Mouse (Mus musculus) cerebellum, adult (tissue): ENCODE results near the gene Arap2.

Experiments used
- ATAC-seq: cut with Nextera tagmentation; 2 replicates; pipeline ENCODE4 v1.9.2; 2017; ENCODE audit warnings: mild to moderate bottlenecking, moderate library complexity, mixed read lengths; ENCODE audit not compliant: insufficient number of reproducible peaks, low FRiP score, low TSS enrichment

Arap2 gene

DNA sequence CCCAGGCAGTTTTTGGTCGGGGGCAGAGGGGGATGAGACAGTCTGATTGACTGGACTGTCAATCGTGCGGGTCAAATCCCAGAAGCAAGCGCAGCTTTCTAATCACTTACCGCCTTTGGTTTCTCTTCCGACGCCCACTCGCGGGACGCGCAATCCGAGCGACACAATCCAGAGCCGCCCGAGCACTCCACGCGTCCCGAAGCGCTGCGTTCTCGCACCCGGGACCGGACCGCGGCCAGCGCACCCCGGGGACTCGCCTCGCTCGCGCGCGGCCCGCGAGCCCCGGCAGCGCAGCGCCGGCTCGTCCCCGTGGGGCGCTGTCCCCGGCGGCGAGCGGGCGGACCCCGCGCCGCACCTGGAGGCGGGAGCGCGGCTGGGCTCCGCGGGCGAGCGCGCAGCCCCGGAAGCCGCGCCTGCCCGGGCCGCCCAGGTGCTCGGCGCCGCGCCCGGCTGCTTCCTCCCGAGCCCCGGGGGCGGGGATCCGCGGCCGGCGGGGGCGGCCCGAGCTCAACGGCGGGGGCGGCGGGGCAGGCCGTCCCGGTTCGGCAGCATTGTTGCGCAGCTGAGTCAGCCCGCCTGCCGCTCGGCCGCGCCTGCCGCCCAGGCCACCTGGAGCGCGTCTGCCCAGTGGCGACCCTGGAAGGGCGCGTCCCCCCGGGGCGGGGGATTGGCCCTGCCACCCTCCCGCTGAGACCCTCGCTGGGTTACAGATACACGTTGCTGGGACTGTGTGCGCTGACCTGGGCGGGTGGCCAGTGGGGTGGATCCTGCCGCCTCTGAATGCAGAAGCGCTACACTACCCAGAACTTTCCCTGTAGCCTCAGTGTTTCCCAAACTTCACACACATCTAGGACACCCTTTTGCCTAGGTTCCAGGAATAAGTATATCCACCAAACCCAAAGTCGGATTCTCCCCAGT lies at the start of gene Arap2:
Arap2 (minus strand) TSS at position 376 of the 918 bp plus-strand sequence.
- peak; percentile 32; the same call in 1 of the 2 replicates for ATAC-seq

DNA sequence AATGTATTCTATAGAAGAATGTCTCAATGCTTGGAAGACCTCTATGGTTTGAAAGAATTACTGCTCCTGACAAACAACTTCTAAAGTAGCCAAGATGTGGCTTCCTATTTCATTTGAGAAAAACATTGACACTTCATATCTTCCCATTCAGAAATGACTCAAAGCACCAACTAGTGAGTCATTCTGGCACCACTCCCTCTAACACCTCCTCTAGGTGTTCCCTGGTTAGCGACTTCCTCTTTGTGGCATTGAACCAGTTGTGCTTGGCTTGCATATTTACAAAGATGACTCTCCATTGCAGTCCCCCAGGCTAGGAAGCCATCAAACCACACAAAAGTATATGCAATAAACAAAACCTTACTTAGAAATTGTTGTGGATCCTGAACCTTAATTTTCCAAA lies 49.8 kb upstream of the Arap2 start:
- ATAC-seq, result no peak

DNA sequence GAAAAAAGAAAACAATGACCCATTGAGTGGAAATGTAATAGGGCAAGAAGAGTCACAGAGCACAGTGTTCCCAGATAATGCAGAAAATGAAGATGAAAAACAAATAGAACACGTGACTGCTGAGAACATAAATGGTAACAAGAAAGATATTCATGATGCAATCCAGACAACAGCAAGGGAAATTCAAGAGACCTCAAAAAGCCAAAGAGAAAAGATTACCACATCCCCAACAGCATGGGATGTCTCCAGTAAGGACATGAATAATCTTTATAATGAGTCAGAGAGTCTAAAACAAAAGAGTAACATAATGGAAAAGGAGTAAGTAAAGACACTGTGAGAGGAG lies 48.1 kb upstream of the Arap2 start:
- ATAC-seq, result no peak

DNA sequence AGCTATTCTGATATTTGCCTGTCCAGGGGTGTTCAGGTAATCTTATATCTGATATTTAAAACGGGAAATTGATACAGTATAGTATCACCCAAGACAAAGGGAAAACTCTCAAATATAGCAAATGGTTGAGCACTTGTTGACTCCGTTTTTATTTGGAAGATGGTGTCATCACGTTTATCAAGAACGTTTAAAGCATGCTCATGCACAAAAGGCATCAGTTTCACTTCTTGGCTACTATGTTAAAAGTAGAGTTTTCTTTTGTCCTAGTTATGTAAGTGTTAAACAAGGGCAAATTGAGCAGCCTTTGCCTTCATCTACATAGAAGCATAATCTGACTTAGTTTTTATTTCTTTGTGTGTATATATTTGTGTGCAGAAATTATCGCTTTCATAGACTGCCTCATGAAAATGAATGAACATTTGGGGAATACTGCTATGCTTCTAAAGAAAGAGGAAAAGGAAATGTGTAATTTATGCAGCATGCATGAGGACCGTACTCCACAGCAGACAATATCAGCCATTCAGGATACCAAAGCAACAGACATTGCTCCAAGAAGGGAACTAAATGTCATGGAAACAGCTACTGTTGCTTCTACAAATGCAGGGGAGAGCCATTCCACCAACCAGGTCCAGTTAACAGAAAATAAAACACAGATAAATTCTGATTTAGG lies 47.6 kb upstream of the Arap2 start, which contains the start of gene Dthd1:
Dthd1 (plus strand) TSS at position 422 of the 670 bp plus-strand sequence.
- no peak for ATAC-seq

DNA sequence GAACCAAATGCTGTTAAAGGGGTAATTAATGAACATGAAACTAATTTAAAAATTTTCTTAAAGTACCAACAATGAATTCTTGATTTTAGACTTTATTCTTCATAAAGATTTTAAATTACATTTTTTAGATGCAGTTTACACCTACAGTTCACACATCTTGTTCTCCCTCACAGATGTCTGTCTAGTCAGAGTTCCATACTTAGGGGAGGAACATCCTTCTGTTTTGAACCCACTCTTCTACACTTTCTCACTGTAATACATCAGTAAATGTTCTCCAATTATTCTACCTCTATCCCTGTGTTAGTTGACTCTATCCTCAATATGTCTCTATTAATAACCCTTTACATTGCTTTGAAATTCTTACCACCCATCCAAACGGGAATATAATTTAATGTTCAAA lies 26.8 kb upstream of the Arap2 start:
- no peak for ATAC-seq

DNA sequence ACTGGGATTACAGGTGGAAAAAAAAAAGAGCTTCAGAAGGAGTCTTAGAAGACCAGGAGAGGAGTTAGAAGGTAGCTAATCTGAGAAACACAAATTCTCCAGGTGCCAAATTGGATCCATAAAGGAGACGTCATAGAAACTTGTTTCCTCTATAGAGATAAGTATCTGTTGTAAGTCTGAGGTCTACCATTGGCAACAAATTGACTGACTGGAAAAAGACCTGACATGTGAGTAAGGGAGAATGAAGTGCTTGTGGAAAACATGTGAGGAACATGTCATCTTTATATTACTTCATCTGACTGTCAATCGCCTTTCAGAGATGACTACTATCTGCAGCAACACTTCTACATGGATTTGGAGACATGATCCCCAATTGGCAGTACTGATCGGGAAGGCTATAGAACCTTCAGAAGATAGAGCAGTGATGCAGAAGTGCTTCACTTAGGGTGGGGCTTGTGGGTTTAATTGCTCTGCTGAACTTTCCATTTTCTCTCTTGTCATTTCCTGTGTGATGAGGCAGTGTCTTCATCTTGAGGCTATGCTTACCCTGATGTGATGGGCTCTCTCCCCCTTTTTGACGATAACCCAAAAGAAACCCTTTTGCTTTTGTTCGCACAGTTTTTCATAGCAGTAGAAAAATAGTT lies 25.1 kb upstream of the Arap2 start:
- ATAC-seq, result no peak

DNA sequence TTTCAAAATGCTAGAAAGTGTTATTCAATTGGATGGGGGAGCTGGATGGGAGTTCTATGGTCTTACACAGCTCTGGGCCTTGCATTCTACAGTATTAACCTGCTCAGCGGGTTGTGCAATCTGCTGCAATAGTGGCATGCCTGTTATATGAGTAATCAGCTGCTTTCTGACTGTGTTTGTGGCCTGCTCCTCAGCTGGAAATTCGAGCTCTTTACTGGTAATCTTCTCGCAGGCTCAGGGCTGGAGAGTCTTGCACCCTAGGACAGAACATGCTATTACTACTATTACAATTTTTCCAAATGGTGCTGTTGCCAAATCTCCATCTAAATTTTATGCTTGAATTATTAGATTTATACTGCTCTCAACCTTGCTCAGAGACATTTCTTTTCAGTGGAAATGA lies 20.9 kb upstream of the Arap2 start:
- no peak for ATAC-seq

DNA sequence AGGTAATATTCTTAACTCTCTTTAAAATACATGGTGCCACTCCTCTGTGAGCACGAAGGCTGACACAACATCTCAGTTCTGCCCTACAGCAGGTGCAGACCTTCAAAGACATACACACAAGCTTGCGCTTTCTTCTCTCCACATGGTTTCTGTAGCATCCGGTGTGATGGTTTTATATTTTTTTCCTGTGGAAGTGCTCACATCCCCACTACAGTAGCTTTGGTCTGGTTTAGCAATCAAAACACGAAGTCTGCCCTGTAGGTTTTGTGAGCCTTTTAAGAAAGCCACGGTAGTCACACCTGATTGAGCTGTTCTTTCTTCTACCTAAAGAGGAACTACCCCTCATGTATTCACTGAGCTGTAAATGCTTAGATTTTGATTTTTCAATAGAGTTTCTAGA lies 12.7 kb upstream of the Arap2 start:
- ATAC-seq, result no peak

DNA sequence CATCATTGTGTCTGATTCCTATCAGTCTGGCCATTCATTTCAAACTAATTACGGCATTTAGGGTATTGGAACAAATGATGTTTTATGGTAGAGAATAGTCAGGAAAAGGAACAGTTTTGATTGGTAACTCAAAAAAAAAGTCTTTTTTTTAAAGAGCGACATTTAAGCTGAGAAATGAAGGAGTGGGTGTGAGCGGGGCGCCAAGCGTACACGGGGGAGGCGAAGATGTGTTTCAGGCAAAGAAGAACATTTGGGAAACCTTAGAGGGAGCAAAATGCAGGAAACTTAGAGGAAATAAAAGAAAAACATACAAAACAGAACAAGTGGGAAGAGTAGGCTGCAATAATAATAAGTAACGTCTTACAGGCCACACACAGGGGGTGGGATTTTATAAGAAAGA lies 11.8 kb upstream of the Arap2 start:
- ATAC-seq, result no peak

DNA sequence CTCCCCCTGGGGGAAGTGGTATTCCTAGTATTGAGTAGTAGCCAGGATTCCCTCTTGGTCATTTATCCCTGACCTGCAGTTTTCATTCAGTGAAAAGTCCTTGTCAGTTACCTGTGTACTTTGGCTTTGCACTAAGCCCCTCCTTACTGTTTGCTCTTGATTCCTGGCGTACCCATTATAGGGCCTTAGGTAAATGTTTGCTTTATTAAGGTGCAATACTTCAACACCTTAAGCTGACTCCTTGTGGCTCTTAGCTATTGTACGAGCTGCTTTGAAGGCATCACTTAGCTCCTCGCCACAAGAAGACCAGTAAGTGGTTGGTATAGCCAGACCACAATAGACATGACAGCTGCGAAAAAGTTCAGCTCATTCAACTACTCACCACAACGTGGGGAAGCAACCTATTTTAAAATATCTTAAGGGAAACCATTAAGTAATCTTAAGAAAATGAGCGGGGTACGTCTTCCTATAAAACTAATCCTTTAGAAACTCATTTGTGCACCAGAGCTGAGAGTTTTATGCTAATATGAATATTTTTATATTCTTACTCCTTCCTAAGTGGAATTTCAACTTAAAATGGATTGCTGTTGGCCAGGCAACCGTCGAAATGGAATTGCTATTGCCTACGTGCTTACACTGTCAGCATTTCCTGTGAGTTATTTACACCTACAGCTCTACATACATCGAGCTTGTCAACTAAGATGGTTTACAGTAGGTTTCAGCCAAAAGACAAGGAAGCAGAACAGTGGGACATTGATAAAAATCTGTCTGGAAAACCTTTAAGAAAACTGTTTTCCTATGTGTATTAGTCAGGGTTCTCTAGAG lies 6.0 kb upstream of the Arap2 start:
- ATAC-seq, result no peak

DNA sequence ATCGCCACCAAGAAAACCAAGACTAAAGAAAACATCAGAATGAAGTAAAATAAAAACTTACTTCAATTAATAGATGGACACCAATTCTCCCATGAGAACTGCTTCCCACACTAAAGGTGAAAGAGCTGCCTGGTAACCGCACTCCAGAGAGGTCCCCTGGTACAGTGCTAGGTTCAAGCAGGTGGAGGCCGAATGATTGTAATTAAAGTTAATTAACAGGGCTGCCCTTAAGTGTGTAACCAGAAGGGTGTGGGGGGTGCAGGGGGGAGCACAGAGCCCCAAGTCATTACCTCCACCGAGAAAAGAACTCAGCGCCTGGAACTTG lies 538 bp downstream of the Arap2 start:
- ATAC-seq, result 0 out of 2 replicates have a peak, but pooled peaks have one; percentile 22

DNA sequence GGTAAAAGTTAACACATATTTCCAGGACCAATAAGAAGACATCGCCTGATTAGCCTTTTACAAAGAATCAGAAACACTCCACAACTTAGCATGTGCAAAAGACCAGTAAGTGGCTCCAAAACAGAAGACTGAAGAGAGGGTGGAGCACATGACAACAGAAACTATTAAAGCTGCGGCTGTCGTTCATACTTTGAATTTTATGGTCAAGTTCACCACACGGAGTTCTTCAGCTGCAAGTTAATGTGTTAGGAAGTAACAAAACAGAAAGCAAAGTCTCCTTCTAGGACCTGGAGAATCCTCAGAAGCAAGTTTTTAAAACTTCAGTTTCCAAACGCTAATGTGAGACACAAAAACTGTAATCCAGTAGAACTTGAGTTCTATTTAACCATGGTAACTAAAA lies 1.8 kb downstream of the Arap2 start:
- no peak for ATAC-seq

DNA sequence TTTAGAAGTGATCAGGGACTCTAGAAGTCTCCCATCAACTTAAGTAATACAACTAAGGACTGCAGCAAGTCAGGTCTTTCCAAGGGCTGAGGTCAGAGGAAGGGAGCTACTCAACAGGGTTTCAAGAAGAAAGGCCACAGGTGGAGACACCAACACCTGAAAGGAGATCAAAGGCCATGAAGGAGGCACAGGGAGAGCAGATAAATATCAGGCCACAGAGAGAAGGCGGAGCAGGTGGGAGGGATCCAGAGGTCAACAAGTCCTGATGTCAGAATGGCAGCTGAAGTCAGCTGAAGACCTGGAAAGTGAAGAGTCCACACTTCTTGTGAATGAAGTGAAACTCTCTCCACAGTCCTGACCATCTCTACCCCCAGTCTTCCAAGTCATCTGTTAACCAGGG lies 2.9 kb downstream of the Arap2 start:
- no peak for ATAC-seq

DNA sequence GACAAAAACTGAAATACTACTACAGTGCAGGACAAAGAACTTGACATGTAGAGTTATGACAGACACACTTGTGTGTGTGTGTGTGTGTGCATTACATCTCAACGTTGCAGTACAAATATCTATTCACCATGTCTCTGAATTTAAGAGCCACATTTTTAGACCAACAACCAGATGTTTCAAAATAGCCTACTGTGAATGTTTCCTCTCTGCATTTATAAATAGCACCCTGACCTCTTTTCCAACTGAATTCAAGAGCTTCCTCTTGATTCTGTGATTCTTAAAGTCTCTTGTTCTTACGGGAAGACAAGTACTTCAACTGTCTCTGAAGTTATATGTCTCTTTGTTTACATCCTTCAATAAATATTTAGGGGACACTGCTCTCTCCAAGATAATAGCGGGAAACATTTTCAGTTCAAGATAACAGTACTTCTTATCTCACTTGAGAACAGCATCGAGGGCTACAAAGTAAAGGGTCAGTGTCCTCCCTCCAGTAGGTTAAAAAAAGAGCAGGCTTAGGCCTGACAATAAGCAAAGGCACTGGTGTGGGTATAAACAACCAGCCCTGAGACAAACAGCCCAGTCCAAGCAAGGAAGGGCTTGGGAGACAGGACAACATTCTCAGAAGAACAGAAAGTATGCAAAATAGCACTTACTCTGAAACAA lies 3.5 kb downstream of the Arap2 start:
- no peak for ATAC-seq

DNA sequence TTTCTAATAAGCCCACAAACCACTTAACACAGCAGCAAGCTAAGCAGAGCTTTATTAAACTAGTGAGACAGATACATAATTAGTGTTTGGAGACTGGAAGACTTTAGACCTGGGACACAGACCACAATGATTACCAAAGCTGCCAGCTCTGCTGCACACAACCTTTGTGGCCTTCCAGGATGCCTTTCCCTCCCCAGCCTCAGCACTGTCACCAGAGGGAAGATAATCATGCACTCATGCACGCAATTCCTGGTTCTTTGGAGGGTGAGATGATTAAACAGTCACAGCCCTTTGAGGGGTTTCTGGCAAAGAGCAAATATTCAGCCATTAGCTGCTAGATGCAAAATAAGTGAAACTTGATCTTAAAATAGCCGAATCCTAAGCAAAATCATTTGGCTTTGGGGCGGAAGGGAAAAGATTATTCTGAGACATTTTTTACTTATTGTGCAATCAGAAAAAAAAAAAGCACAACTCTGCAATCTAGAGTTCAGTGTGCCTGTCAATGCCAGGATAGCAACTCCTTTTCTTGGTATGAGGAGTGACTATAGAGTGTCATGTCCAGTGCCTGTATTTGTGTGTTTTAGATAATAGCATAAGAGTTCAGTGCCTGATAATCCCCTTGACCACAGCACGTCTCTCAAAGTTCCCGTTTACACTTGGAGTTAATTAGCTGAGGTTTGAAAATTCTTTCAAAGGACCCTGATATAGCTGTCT lies 5.0 kb downstream of the Arap2 start:
- no peak for ATAC-seq

DNA sequence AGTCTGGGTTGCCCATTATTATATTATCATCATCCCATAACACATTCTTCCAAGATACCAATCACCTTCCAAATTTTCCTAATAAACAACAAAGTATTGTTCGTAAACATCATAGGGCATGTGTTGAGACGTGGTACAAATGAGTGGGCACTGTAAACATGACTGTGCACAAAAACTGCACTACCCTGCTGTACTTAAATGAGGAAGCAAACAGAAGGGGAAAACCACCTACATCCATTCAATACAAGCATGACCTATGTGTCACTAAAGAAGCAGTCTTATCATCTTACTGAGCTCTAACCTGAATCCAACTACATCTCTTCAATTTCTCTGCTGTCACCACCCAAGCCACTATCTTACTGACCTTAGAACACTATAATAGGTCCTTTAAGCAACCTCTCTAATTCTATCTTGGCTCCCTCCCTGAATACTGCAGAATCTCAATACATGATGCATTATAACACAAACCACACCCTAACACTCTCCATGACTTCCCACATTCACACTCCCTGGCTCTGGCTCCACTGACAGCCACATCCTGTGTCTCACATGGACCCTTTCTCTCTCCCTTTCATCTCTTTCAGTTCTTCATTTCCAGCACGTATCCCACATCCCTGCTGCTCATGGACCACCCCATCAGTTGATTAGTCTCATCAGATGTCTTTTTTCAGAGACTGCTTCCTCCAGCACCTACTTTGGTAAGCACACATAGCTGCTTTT lies 10.0 kb downstream of the Arap2 start:
- no peak for ATAC-seq

DNA sequence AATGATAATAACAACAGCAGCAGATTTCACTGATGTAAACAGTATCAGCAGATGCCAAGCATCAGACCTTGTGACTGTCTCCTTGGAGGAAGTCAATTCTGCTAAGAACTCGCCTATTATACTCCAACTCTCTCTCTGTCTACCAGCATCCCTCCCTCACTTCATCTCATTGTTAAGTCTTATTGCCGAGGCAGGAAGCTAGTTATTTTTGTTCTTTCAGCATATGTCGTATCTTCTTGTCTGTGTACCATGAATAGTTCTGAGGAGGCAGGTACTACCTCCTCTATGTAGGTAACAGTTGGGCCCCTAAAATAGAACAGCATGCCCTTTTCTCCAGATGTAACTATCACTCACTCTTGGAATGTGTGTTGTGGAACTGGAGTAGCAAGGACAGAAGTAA lies 13.0 kb downstream of the Arap2 start:
- ATAC-seq, result no peak

DNA sequence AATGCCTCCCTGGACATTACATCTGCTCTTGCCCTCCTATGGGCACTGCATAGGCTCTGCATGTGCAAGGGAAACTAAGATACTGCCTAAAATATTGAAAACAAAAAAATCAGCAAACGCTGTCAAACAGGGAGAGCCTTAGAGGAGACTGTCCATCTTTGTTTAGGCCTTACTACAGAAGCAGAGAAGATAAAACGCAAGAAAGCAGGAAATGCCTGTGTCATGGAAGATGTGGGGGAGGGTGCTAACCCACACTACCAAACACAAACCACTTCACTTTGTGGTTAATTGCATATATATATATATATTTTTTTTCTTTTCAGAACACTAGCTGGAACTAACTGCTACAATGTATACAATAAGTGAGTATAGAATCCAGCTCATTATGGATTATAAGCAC lies 14.3 kb downstream of the Arap2 start:
- no peak for ATAC-seq

DNA sequence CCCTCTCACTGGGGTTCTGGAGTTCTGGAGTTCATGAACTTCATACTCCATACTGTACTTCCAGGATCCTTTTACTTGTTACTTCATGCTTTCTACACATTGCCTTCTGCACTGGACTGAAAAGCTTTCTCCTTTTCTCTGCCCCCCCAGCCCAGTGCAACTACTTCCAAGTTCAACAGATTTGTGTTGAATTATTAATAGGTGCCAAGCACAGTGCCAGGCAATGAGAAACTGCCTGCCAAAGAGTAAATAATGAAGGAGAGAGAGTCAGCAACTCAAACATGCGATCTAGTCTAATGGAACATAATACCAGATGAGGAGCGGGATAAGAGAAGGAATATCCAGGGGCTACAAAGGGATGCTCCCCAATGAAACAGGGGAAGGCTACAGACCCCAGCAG lies 17.8 kb downstream of the Arap2 start:
- ATAC-seq, result no peak
